Mouse (Mus musculus): Measurements from ENCODE around the gene Chst3.

GRCm38 (mm10) chr10:60218591-60219499 is at the start of gene Chst3:
- TF ChIP-seq POLR2A (IDR thresholded peaks at IDR 0.05; ENCODE audit: insufficient read depth, low read depth, low read length) (no peak), CTCF (IDR thresholded peaks at IDR 0.05; ENCODE audit: insufficient read depth, low read depth, low read length) (no peak)
